Mouse (Mus musculus) CD4-positive, CD25-positive, alpha-beta regulatory T cell, adult 2 months (primary cell): Measurements from ENCODE around the gene Nudt2.
A peak's percentile ranks its signal among the peaks of the same experiment; 100 is the strongest.

Experiments used
- DNase-seq: peaks from one replicate; pipeline ENCODE4 v3.0.0-alpha.2; 2012; ENCODE audit warnings: low read depth, low spot score

Nudt2 gene

DNA sequence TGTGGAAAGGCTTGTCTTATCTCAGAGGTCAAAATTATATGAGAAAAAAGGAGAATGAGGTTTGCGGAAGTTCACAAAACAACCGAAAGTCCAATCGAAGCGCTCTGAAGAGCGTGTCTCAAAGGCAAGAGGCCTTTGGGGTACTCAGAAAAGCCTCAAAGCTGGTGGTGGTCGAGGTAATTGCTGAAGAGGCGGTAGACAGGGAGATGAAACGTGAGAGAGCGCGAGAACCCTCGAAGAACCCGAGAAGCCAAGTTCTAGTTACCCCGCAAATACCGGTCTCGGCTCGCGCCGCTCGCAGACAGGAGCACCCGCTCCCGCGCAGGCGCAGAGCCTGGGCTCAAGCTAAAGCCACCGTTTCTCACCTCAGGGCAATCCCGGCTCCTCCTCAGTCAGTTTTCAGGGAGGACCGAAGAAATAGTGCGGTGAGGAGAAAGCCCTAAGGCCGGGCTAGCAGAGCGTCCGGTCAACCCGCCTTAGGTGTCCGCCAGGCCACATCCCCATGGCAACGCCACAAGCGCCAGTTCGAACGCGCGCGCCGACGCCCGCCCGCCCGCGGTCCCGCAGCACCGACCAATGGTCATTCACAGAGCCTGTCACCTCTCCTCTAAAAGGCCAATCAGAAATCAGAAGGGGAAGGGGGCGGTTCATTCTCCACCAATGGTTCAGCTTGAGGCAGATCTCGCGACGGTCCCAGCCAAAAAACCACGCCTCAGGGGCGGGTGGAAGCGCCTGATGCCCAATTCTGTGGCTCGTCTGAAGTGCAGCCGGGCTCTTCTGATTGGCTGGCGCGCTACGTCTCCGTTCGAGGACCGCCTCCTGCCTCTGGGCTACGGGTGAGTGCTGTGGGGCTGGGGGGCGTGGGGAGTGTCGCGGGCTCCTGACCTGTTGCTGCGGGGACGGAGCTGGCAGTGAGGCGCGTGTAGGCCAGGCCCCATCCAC lies at the start of gene Nudt2, which contains the start of gene Kif24:
Gene Nudt2, plus strand, starts transcription at position 807 of the 942 bp plus-strand sequence.
Gene Kif24, minus strand, starts transcription at position 543 of the 942 bp plus-strand sequence.
- DNase-seq, result peak; percentile 99

DNA sequence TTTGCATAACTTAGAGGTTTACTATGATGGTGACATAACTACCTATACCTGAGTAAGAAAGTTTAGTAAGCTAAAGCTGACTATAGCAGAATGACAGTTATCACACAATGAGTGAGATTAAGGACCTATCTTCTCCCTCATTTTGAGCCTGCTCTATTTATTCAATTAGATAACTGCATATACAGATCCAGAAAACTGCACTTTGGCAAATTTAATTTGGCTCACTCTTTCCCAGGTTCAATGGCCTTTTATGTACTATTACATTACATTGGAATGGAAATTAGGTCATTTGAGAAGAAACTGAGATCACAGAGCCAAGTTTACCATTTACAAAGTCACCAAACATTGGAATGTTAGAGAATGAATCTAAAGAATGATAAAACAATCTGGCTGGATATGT lies 48.0 kb upstream of the Nudt2 start:
- no peak for DNase-seq

DNA sequence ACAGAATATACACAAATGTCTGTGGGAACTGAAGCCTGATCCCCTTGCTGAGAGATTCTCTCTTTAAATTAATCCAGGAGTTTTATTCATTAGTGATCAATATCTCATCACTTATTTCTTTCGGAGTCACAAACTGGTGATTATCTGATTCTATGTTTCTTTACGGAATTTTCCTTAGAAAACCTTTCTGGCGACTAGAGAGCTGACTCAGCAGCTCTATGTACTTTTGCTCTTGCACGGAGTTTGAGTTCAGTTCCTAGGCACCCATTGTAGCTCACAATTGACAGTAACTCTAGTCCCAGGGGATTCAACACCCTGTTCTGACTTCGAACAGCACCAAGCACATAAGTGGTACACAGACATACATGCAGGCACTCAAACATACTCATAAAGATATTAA lies 26.0 kb upstream of the Nudt2 start:
- no peak for DNase-seq

DNA sequence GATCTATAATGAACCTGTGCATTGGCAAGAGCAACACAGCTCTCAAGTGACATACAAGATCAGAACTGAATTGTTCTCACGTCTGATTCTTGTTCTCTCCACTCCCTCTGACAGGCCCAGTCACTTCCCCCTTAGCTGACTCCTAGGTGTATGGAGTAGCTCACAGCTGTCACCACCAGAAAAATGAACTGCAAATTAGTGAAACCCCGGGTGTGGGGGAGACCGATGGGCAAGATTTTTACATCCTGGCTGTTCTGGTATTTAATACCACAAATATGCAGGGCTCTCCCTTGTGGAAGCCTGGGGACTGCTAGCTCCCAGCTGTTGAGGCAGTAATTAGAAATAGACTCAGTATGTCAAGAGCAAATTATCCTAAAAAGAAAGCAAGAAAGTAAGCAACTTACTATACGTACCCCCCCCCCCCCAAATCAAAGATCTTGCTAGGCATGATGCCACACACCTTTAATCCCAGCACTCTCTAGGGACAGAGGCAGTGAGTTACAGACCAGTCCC lies 22.1 kb upstream of the Nudt2 start:
- no peak for DNase-seq

DNA sequence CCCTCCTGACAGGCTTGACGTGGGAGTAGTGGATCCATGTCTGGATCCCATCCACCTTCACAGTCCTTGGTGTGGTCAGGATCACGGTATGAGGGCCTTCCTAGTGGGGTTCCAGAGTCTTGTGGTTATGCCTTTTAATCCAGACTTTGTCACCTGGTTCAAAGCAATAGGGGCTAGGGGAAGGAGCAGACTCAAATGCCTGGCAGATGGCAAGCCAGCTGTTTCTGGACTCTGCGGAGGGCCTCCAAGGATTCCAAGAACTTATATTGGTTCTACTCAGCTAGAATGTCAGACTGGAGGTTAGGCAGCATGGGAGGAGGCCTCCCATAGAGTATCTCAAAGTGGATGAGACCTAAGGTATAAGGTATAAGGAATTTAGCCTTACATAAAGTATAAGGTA lies 17.4 kb upstream of the Nudt2 start:
- DNase-seq, result no peak

DNA sequence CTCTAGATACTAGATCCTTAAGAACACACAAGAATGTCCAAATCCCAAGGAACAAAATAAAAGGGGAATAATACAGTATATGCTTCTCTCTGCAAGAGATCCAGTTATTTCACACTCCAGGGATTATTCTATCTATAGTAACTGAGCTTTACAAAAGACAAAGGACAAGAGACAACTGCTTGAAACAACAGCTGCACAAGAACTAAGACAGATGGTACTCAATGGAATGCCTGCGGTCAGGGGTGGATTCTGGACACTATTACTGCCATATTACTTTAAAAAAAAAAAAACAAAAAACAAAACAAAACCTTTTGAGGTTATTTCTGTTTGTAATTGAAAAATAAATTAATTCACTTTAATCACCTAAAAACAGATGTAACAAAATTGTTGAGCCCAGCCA lies 4.3 kb upstream of the Nudt2 start:
- DNase-seq, result no peak

DNA sequence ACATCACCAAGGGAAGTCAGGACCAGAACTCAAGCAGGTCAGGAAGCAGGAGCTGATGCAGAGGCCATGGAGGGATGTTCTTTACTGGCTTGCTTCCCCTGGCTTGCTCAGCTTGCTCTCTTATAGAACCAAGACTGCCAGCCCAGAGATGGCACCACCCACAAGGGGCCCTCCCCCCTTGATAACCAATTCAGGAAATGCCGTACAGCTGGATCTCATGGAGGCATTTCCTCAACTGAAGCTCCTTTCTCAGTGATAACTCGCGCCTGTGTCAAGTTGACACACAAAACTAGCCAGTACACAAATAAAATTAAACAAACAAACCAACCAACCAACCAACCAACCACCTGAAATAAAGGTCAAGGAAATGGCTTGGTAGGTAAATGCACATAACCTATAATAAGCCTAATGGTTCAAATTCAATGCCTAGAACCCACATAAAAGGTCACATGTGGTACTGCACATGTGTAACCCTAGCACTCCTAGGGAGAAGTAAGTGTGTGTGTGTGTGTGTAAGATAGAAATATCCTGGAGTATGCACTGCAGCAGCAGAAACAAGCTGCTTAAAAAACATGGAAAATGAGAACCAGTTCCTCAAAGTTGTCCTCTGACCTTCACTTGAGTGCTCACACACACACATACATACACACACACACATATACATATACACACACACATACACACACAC lies 1.8 kb upstream of the Nudt2 start:
- DNase-seq, result peak; percentile 9

DNA sequence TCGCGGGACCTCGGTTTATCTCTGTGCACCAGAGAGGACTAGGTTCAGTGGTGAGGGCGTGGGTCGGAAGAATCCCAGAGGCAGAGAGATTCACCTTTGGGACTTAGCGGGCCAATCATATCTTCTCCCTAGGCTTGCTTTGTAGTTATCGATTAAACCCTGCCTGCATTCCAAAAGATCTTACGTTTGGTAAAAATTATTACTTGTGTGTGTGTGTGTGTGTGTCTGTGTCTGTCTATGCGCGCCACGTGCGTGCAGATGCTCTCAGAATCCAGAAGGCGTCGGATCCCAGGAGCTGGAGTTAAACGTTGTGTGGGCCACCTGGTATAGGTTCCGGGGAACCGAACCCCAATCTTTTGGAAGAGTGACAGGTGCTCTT lies 325 bp downstream of the Nudt2 start:
- no peak for DNase-seq

DNA sequence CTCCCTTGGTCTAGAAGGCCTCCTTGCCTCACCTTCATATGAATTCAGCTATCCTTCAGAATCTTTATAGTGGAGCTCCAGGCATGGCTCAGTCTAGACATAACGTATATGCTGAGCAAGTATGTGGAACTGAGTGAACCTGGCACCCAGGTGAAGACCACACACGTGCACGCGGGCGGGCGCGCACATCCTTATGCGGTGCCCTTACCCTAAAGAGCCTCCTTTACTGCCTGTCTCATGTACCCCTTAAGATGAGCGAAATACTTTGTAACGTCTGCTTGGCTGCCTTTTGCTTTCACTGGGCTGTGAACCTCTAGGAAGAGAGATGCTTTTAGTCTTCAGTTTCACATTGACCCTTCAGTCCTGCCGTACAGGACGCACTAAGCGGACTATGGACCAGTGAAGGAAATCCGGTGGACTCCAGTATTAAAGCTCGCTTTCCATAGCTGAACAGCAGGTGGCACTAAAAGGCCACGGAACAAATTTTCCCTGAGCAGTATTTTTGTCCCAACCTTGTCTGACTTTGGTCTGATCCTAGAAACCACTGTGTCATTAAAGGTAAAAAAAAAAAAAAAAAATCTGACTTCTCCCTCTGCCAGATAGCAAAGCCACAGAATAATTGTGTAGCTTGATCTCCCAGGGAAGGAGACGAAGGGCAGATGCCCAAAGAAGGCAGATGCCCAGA lies 3.6 kb downstream of the Nudt2 start:
- DNase-seq, result peak; percentile 59

DNA sequence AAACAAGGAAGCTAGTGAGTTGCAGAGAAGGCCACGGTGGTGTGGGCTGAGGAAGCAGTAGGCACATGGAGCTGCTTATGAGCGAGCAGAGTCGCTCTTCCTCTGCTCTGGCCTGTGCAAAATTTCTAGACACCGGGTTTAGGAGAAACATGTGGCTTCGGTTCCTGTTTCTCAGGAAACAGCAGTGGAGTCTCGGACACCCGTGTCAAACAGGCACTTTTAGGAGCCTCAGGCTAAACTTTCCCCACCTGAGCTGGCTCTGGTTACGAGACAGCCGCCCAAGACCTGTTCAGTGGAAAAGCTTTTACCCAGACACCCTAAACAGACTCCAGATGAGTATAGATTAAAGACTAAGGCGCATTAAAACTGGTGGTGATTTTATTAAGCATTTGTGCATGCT lies 4.2 kb downstream of the Nudt2 start:
- no peak for DNase-seq

DNA sequence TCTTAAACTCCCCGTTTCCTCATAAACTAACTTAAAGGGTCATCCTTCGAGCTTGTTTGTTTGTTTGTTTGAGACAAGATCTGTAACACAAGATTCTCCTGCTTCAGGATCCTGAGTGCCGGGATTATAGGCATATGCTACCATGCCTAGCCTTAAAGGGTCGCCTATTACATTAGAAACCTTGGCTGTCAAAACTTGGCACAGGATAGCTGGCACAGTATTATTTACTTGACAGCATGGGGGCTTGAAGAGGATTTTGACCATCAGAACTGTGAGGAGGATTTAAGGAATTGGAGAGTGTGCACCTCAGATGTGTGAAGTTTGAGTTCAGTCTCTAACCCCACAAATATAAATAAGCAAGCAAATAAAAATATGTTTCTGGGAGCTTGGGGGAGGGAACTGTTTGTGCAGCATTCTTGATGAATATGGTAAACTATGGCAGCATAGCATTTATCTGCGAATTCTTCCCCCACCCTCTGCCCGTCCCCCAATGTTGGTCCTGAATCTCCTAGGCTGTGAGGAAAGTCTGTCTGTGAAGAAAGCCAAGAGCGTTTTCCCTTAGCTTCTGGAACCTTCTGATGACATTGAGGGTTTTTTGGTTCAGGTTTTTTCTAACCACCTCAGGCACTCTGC lies 5.2 kb downstream of the Nudt2 start:
- no peak for DNase-seq

DNA sequence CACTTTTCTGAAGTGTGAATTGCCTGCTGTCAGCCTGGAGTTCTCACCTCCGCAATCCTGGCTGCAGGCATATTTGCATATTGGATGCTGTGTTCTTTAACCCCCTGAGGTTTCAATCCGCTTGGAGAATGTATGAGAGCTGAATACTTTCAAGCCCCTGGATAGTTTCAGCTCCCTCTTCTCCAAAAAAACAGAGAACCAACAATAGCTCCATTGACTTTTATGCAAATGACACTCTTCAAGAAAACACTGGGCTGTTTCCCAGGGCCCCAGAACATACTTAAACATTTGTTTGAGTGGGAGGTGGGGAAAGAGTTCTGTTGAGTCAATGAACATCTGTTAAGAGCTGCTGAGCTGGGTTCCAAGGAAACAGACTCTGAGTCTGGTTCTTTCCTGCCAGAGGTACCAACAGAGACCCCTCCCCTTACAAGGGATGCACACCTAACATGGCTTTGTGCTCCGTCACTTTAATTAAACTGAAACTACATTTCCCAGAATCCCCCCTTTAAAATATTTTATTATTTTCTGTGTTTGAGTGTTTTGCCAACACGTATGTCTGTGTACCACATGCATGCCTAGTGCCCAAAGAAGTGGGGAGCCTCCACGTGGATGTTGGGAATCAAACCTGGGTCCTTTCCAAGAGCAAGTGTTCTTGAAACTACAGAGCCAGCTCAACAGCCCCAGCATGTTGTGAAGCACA lies 5.9 kb downstream of the Nudt2 start:
- DNase-seq, result no peak

DNA sequence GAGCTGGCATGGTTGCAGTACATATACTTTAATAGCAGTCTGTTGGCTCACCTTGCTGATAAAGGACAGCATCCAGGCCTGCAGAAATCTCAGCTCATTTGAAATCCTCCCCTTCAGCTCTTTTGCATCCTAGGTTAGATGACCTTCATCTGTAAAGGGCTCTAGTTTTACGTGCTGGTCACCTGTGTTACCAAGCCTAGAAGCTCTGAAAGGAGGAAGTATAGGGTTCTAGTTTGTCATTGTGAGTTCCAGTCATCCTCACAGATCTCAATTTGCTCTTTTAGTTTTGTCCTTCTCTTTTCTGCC lies 6.4 kb downstream of the Nudt2 start:
- DNase-seq, result no peak

DNA sequence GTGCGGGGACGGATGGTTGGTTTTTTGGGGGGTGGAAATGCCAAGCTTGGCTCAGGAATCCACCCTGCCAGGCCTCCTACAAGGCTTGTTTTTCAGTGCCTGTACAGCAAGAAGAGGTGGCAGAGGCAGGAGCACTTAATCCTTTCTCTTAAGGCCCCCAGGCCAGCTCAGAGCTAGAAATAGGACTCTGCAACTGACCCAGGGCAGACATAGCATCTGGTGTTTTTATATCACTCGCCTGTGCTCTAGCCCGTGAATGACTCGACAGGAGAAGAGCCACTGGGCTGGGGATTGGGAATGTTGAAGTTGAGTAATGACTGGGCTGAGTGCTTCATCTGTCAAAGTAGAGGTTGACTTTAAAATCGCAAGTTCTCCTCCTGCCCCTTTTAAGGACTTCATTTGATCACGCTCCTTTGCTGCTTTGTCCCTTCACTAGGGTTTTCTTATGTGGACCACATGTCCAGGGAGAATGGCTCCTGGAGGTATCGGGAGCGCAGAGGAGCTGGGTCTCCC lies 12.8 kb downstream of the Nudt2 start:
- no peak for DNase-seq

DNA sequence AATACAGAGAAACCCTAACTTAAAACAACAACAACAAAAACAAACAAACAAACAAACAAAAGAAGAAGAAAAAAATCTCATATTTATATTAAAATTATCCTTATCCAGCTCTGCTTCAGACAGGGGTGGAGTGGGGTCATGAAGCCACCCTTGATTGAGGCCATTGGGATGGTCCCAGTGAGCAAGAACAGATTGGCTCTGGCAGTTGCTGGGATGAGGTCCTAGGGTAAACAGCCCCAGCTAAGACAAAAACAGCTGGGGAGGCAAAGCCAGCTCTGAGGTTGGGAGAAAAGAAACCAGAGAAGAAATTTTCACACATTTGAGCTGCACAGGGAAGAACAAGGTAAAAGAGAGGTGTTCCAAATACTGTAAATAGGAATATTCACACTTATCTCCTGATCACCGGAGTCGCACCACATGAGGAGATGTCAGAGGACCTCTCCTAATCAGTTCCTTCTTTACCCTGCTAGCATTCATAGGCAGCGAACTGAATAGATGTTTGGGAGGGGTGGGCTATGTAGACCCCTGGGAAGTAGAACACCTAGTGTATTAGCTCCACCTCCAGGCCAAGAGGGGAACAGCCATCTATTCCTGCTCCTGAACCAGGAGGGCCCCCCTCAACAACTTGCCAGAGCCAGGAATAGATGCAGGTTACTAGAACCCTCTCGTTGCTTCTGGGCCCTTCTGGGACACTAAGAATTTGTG lies 14.0 kb downstream of the Nudt2 start:
- no peak for DNase-seq

DNA sequence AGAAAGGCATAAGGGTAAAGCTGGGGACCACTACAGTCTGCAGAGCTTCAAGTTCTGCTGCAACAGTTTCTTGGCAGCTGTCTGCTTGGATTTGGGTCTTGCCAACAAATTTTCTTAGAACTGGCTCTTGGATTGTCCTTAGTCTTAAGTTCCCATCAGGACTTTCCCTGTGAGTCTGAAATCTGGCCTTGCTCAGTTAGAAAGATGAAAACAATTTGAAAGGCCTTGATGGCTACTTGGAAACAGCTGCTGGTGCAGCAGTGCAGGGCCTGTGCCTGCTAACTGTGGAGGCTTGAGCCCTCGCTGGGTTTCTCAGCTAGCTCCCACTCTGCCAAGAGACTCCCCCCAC lies 14.5 kb downstream of the Nudt2 start:
- no peak for DNase-seq

DNA sequence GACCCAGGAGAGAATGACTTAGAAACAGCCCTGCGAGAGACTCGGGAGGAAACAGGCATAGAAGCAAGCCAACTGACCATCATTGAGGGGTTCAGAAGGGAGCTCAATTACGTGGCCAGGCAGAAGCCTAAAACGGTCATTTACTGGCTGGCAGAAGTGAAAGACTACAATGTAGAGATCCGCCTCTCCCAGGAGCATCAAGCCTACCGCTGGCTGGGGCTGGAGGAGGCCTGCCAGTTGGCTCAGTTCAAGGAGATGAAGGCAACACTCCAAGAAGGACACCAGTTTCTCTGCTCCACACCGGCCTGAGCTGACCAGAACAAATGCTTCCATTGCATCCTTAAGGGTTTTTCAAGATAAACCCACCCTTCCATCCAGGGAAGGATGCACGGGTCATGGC lies 15.3 kb downstream of the Nudt2 start:
- DNase-seq, result no peak

DNA sequence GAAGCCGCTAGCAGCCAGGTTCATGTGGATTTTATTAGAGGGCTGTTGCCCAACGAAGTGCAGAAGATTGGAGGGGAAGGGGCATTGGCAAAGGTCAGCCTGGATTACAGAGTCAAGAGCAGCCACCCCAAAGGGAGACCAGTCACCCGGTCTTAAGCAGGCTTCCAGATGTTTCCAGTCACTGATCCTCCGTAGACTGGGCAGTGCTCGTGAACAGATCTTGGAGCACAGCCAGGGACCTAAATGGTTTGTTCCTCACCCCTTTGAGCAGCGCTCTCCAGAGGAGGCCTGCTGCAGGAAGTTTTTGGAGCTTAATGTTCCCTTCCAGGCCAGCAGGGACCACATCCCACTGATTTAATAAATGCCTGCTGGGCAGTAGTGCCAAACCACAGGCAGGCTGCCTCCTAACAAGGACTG lies 16.7 kb downstream of the Nudt2 start:
- no peak for DNase-seq

DNA sequence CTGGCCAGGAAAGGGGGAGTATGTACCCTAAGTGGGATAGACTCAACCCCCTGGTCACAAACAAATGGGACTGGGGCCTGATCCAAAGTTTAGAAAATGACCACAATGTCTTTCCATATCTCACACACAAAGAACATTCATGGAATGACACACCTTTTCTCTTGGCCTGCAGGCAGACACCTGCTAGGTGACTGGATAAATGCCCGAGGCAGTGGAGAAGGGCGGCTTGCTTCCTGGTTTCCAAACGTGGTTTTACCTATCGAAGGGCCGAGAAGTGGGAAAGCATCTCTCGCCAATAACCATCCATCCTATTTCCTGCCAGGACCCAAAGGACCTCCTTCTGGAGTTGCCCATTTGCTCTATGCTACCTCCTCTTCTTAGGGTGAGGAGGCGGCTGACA lies 28.0 kb downstream of the Nudt2 start:
- DNase-seq, result no peak

DNA sequence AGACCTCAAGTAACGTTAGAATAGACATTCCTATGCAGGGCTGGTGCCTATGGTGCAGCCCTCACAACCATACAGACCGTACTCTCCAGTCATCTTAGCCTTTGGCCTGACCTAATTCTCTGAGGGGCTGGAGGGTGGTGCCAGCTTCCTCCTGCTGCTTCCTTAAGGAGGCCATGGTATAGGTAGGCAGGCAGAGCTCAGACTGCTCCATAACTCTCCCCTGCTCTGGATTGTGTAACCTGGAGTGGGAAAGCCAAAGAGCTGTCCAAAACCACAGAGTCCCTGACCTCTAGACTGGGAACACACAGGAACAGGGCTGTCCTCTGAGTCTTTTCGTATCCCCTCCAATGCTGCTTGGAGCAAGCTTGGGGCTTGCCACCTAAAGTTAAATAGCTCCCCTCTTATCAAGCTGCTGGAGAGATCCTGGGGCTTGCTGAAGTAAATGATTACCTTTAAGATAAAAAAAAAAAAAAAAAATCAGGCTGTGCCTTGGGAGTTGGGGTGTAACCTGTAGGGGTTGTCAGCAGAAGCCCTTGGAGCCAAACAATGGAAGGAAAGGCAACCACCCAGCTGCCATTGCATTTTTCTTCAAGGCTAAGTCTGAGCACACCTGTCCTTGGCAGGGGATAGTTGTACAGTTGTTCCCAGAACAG lies 28.6 kb downstream of the Nudt2 start:
- DNase-seq, result no peak
